Mouse (Mus musculus) lung, postnatal 0 days (tissue): ENCODE results near the gene Ift80.

ENCODE experiments used
- CTCF ChIP-seq: IDR thresholded peaks from 2 replicates; pipeline ENCODE4 v1.5.1; 2016; ENCODE audit warnings: antibody characterized with exemption, mild to moderate bottlenecking
- EP300 ChIP-seq: IDR thresholded peaks from 2 replicates; pipeline ENCODE4 v1.6.1; 2016; ENCODE audit warnings: antibody characterized with exemption, mild to moderate bottlenecking, control low read depth

- no peak for TF ChIP-seq CTCF
- TF ChIP-seq EP300, result no peak
Measured at GRCm38 (mm10) chr3:68907509-68907908, 96.9 kb downstream of the Ift80 start.
